Mouse (Mus musculus) subcutaneous adipose tissue, adult 2 months (tissue): ENCODE data around the gene Adamts5. TPM values are rescaled to one million over a fixed set of nuclear protein-coding genes. Genes with fewer than 3 reads are reported as not detected.

Experiments used
- polyA plus RNA-seq: library from polyadenylated mRNA; depleted of rRNA; stranded (reverse); fragments of >200 nt; gene quantifications from 2 replicates; pipeline ENCODE4 v1.2.3, GENCODE M21; 2012; ENCODE audit warnings: low replicate concordance; rRNA removed

The Adamts5 gene
- polyA plus RNA-seq = 12.9 and 47.9 TPM in 2 replicates

DNA sequence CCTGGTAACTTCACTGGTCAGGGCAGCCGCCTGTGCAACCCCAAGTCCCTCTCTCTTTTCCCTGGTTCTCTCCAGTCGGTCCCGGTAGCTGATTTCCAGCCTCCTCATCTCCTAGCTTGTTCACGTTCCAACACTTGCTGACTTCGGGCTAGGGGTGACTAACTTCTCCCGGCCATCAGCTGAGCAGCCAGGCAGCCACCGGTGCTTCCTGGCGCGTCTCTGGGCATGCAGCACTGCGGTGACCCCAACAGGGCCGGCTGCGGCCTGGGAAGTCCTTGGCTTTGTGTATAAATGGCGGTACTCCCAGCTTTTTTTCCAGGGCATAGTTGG lies at the start of gene Adamts5:
Gene Adamts5, minus strand, starts transcription at position 248 of the 330 bp plus-strand sequence.

Other genes with a start within 250 kb of the Adamts5 start
- 34.3 and 142 TPM in 2 replicates for gene Adamts1, start 98.7 kb downstream of the Adamts5 start, polyA plus RNA-seq